Mouse (Mus musculus) layer of hippocampus, postnatal 14 days (tissue): ENCODE results near the gene Rpusd1. TPM values are rescaled to one million over a fixed set of nuclear protein-coding genes. Genes with fewer than 3 reads are reported as not detected.

ENCODE experiments used
- DNase-seq, 2 experiments: peaks; one replicate each; pipeline ENCODE4 v3.0.0; 2021 to 2022; ENCODE audit warnings: low spot score in 2 of 2, mixed read lengths in 1 of 2
- microRNA-seq, 2 experiments: library from miRNA; unstranded; fragments of <30 nt; microRNA quantifications; one replicate each; pipeline ENCODE4 v1.2.0; 2021
- total RNA-seq, 2 experiments: library from RNA; stranded (reverse); gene quantifications; 2 replicates each; pipeline ENCODE4 v1.2.3; 2021

Rpusd1 gene
- total RNA-seq, 2 experiments from 2014 or later: 29.9 to 32.8 TPM

DNA sequence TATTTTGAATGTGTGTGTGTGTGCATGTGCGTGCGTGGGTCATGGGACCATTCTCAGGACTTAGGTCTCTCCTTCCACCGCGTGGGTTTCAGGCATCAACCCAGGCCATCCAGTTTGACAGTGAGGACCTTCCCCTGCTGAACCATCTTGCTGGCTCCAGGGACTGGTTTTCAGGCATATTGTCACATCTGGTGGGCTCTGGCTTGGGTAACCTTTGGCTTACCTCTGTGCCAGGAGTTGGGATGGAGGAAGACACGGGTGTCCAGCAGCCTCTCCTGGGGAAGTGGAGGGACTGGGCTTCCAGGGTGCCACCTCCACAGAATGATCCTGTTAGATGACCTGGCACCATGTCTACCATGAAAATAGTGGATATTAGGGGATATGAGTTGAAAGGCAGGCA, 50.5 kb downstream of the Rpusd1 start:
- no peak for DNase-seq

Small RNA genes within 50 kb of the gene (microRNA-seq; reads per million reads assigned to microRNA genes)
- gene Gm25083: 0 reads per million in 2 experiments
- gene Mir6966: 1.4 to 1.8 reads per million in 2 experiments

Other genes starting within 250 kb of the Rpusd1 start
- gene Sstr5, start 230.4 kb upstream of the Rpusd1 start, total RNA-seq: under 1 TPM; 0.14 to 0.16 TPM
- gene Sox8, start 157.0 kb upstream of the Rpusd1 start, total RNA-seq: 10 to 100 TPM; 78.2 to 81.1 TPM
- 10 to 100 TPM; 26.2 to 27.2 TPM for gene Lmf1, start 148.6 kb upstream of the Rpusd1 start, total RNA-seq
- gene Gng13, start 10.5 kb upstream of the Rpusd1 start, total RNA-seq: 100 to 1,000 TPM in 1 of 2 experiments, 10 to 100 TPM in 1; 78.0 to 103 TPM
- gene Chtf18, start 251 bp upstream of the Rpusd1 start, total RNA-seq: 1 to 10 TPM; 3.1 to 3.3 TPM
- under 1 TPM in 1 of 2 experiments, not detected in 1; 0.12 TPM for gene Mslnl, start 8.4 kb downstream of the Rpusd1 start, total RNA-seq
- 1 to 10 TPM; 1.2 to 1.8 TPM for gene Msln, start 26.7 kb downstream of the Rpusd1 start, total RNA-seq
- 10 to 100 TPM; 27.6 to 35.3 TPM for gene Narfl, start 46.1 kb downstream of the Rpusd1 start, total RNA-seq
- 100 to 1,000 TPM; 125 to 128 TPM for gene Haghl, start 58.0 kb downstream of the Rpusd1 start, total RNA-seq
- gene Ccdc78, start 58.9 kb downstream of the Rpusd1 start, total RNA-seq: under 1 TPM in 1 of 2 experiments, not detected in 1; 0.30 TPM
- gene Fam173a, start 65.2 kb downstream of the Rpusd1 start, total RNA-seq: 10 to 100 TPM; 80.2 to 80.3 TPM
- gene AC134908.4, start 68.0 kb downstream of the Rpusd1 start, total RNA-seq: not detected
- 10 to 100 TPM; 82.0 to 86.9 TPM for gene Metrn, start 69.5 kb downstream of the Rpusd1 start, total RNA-seq
- gene Fbxl16, start 81.4 kb downstream of the Rpusd1 start, total RNA-seq: 100 to 1,000 TPM; 414 to 418 TPM
- gene Wdr24, start 96.0 kb downstream of the Rpusd1 start, total RNA-seq: 10 to 100 TPM; 21.7 to 23.4 TPM
- 10 to 100 TPM; 64.3 to 65.0 TPM for gene Jmjd8, start 101.2 kb downstream of the Rpusd1 start, total RNA-seq
- 100 to 1,000 TPM; 155 to 157 TPM for gene Stub1, start 105.7 kb downstream of the Rpusd1 start, total RNA-seq
- gene Rhbdl1, start 109.6 kb downstream of the Rpusd1 start, total RNA-seq: 10 to 100 TPM; 84.4 to 97.5 TPM
- 10 to 100 TPM; 26.7 to 31.1 TPM for gene Gm20683, start 114.1 kb downstream of the Rpusd1 start, total RNA-seq
- 10 to 100 TPM; 95.6 to 97.8 TPM for gene Rhot2, start 117.2 kb downstream of the Rpusd1 start, total RNA-seq
- 10 to 100 TPM; 24.0 to 25.8 TPM for gene Wdr90, start 133.8 kb downstream of the Rpusd1 start, total RNA-seq
- 10 to 100 TPM; 29.2 to 39.0 TPM for gene Mcrip2, start 141.1 kb downstream of the Rpusd1 start, total RNA-seq
- 10 to 100 TPM; 39.3 to 44.7 TPM for gene Mettl26, start 147.4 kb downstream of the Rpusd1 start, total RNA-seq
- 1 to 10 TPM; 1.8 to 2.3 TPM for gene Wfikkn1, start 153.2 kb downstream of the Rpusd1 start, total RNA-seq
- gene Rab40c, start 192.1 kb downstream of the Rpusd1 start, total RNA-seq: 10 to 100 TPM; 48.6 to 52.2 TPM
- gene Pigq, start 217.3 kb downstream of the Rpusd1 start, total RNA-seq: 100 to 1,000 TPM; 160 to 168 TPM
- not detected for gene Nhlrc4, start 217.3 kb downstream of the Rpusd1 start, total RNA-seq
- gene A930017K11Rik, start 224.9 kb downstream of the Rpusd1 start, total RNA-seq: under 1 TPM in 1 of 2 experiments, not detected in 1; 0.14 TPM